Mouse (Mus musculus) olfactory bulb, adult 2 months (tissue): Measurements from ENCODE around the gene Vmn1r149. TPM values are rescaled to one million over a fixed set of nuclear protein-coding genes. Genes with fewer than 3 reads are reported as not detected.
"Not testable (repeated sequence)": the region's sequence is repeated elsewhere in the genome, so short reads cannot be mapped to it uniquely, and the experiment has no call there.

Source experiments
- H3K27ac ChIP-seq: fragments of 200-500 bp; 2 replicates; pipeline ENCODE4 v1.5.1; 2012; ENCODE audit warnings: low read depth, low read length; ENCODE audit not compliant: insufficient read depth
- H3K4me1 ChIP-seq: fragments of 200-500 bp; 2 replicates; pipeline ENCODE4 v1.6.1; 2012; ENCODE audit warnings: low read length; ENCODE audit not compliant: control insufficient read depth, insufficient read depth
- H3K4me3 ChIP-seq: fragments of 200-500 bp; 2 replicates; pipeline ENCODE4 v1.5.1; 2012; ENCODE audit warnings: mild to moderate bottlenecking, low read depth, low read length, moderate library complexity; ENCODE audit not compliant: insufficient read depth
- WGBS: fragments of 180-500 bp; shearing (Covaris S2); methylation state at CpG from one replicate; pipeline ENCODE4 v1.1.7; 2018; 5-methylcytosine and 5-hydroxymethylcytosine counted together
- polyA plus RNA-seq: library from polyadenylated mRNA; stranded (reverse); fragments of >200 nt; gene quantifications from 2 replicates; pipeline ENCODE4 v1.2.4, GENCODE M21; 2012; ENCODE audit warnings: low replicate concordance; ENCODE audit not compliant: missing spikeins, insufficient read depth, insufficient read length

Gene Vmn1r149
- not detected in 2 replicates for polyA plus RNA-seq

DNA sequence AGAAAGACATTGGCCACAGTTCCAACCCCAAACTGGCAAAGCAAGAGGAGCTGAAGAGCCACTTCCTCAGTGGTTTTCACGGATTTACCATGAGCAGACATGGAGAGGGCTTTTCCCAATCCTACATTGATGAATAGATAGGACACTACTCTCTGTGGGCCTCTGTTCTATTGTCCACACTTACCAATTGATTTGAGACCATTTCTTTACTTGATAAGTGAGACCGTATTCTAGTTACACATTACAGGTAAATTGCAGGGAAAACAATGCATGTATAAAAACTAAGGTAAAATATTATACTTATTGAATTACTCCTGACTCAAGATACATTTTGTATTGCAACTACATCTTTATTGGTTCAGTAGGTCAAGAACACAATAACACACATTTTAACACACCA, at the start of gene Vmn1r149:
Vmn1r149 (minus strand) TSS at position 101 of the 400 bp plus-strand sequence.
- not testable (repeated sequence) for H3K27ac ChIP-seq, H3K4me1 ChIP-seq, H3K4me3 ChIP-seq
- WGBS = no CpG with 5 or more reads among the region's 2 CpGs

GRCm38 (mm10) chr7:22463975-22464374, 25.9 kb upstream of the Vmn1r149 start, which contains the start of gene Gm10665:
TSS of gene Gm10665 (minus strand) at chr7:22464075.
- WGBS = no CpG with 5 or more reads among the region's 5 CpGs
- not testable (repeated sequence) for H3K4me3 ChIP-seq, H3K4me1 ChIP-seq, H3K27ac ChIP-seq

DNA sequence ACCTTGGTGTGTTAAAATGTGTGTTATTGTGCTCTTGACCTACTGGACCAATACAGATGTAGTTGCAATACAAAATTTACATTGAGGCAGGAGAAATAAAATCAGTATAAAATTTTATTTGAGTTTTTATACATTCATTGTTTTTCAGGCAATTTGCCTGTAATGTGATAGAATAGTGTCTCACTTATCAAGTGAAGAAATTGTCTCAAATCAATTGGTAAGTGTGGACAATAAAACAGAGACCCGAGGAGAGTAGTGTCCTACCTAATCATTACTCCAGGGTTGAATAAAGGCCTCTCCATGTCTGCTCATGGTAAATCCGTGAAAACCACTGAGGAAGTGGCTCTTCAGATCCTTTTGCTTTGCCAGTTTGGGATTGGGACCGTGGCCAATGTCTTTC, 24.7 kb downstream of the Vmn1r149 start, which contains the start of gene Vmn1r148:
Vmn1r148 (plus strand) TSS at position 301 of the 400 bp plus-strand sequence.
- no CpG with 5 or more reads among the region's 3 CpGs for WGBS
- not testable (repeated sequence) for H3K4me1 ChIP-seq, H3K27ac ChIP-seq, H3K4me3 ChIP-seq

Other genes with a start within 250 kb of the Vmn1r149 start
- gene Vmn1r143, start 248.9 kb downstream of the Vmn1r149 start, polyA plus RNA-seq = not detected in 2 replicates
- not detected in 2 replicates for gene Gm8653, start 237.0 kb downstream of the Vmn1r149 start, polyA plus RNA-seq
- not detected in 2 replicates for gene Gm8453, start 208.7 kb downstream of the Vmn1r149 start, polyA plus RNA-seq
- gene Gm4187, start 108.5 kb downstream of the Vmn1r149 start, polyA plus RNA-seq = not detected in 2 replicates
- not detected in 2 replicates for gene Gm8660, start 67.2 kb downstream of the Vmn1r149 start, polyA plus RNA-seq
- not detected in 2 replicates for gene Vmn1r148, start 24.6 kb downstream of the Vmn1r149 start, polyA plus RNA-seq
- gene Gm10665, start 25.8 kb upstream of the Vmn1r149 start, polyA plus RNA-seq = not detected in 2 replicates
- not detected in 2 replicates for gene Vmn1r151, start 61.4 kb upstream of the Vmn1r149 start, polyA plus RNA-seq
- not detected in 2 replicates for gene Vmn1r152, start 84.7 kb upstream of the Vmn1r149 start, polyA plus RNA-seq
- gene Gm8677, start 96.7 kb upstream of the Vmn1r149 start, polyA plus RNA-seq = not detected in 2 replicates
- not detected in 2 replicates for gene Gm4201, start 127.1 kb upstream of the Vmn1r149 start, polyA plus RNA-seq
- gene Gm4565, start 149.9 kb upstream of the Vmn1r149 start, polyA plus RNA-seq = not detected in 2 replicates
- not detected in 2 replicates for gene Vmn1r155, start 219.8 kb upstream of the Vmn1r149 start, polyA plus RNA-seq